Mouse (Mus musculus) adrenal gland, adult 2 months (tissue): ENCODE results near the gene Cep41. TPM values are rescaled to one million over a fixed set of nuclear protein-coding genes. Genes with fewer than 3 reads are reported as not detected.
A peak's percentile ranks its signal among the peaks of the same experiment; 100 is the strongest.

Source experiments
- DNase-seq: peaks from one replicate; pipeline ENCODE4 v3.0.0; 2021
- microRNA-seq, 2 experiments: library from miRNA; unstranded; fragments of <30 nt; microRNA quantifications; one replicate each; pipeline ENCODE4 v1.2.0; 2021
- polyA plus RNA-seq: library from polyadenylated mRNA; depleted of rRNA; stranded (reverse); fragments of >200 nt; gene quantifications from 2 replicates; pipeline ENCODE4 v1.2.3, GENCODE M21; 2012; rRNA removed
- total RNA-seq, 2 experiments: library from RNA; stranded (reverse); gene quantifications; 2 replicates each; pipeline ENCODE4 v1.2.3; 2021

Cep41 gene
- total and polyA plus RNA-seq, 3 experiments: 4.5 to 9.3 (median 5.9) TPM

DNA sequence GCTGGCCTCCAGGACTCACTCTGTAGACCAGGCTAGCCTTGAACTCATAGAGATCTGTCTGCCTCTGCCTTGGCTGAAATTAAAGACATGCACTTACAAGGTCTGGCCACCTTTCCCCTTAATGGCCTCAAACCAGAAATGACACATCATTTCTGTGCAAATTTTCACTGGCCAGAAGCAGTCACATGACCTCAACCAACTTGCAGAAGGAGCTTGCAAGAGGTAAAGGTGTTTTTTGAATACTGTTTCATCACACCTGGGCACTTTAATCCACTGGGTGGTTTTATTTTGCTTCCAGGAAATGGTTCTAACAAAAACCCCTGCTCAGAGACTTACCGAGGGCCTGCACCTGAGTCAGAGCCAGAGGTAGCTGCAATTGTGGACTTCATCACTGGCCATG is 63.6 kb downstream of the Cep41 start:
- no peak for DNase-seq

DNA sequence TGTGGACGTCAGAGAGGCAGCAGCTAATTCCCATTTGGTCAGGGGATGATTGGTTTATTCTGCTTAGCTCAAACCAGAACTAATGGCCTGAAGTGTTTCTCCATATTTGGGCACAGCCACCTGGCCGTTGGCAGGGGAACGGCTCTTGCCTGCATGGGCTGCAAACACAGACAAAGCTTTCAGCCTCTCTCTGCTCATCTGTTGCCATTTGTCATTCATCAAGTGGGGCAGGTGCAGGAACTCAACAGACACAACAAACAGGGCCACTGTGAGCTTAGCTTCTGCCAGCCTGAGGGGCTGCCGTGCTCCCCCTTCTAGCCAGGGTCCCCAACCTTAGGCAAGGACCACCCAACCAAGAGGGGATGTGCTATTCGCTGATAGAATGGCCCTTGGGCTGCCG is 65.4 kb downstream of the Cep41 start:
- DNase-seq: no peak

DNA sequence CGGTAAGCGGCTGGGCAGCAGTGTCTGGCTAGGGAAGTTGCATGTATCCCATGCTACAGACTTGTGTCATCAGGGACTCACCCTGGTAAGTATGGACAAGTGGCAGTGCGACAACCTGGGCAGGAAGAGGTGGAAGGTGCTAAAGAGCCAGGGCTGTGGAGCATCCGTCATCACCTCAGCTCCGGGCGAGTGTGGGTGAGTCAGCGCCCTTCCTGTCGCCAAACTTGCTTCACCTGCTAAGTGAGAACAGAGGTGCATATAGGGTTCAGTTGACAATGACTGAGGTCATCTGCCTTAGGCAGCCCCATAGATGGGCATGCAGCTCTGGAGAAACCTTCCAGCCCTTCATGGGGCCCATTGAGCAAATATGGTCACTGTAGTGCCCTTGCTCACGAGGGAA is 68.8 kb downstream of the Cep41 start:
- no peak for DNase-seq

DNA sequence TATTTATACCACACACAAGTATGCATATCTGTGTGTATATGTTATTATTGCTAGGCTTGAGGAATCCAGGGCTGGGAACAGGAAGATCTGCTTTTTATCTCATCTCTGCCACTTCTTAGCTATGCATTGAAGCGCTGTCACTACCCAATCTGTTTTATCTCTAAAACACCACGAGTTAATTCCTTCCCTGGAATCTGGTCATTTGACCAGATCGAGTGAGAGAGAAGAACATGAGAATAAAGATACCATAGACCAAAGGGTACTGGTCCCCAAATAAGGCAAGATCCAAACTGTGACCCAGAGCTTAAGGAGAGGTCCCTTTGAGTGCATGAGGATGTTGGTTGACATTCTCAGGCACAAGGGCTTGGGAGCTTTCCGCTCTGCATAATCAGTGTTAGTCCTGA is 71.6 kb downstream of the Cep41 start:
- DNase-seq: no peak

DNA sequence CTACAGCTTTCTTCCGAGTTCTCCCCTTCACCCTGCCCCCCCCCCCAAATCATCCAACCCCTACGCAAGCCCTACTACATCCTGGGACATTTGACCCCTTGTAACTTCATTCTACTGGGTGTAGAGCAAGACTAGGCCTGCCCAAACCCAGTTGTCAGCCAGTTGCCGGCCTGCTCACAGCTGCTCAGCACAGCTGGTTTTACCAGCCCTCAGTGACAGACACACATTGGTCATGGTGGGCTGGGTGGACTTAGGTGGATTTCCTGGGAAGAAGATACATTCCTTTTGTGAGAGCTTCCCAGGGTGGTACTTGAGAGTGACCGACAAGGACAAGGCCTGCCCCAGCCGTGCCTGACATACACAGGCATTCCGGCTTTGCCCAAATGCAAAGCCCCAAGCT is 72.6 kb downstream of the Cep41 start:
- DNase-seq: no peak

DNA sequence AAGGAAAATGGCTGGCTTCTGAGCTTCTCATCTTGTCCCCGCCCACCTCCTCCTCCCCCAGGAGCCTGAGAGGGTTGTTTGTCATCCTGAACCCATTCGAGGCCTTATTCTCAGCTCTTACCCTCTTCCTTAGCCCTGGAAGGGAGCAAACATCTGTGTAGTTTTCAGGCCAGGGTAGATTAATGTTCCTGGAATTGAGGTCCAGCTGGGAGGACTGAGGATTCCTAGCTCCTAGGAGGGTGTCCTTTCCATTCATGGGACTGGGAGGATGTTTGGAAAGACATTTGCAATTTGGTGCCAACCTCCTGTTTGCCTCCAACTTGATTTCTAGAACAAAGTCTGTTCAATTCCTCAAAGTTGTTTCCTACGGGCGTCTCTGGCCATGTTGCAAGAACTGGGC is 73.0 kb downstream of the Cep41 start:
- no peak for DNase-seq

DNA sequence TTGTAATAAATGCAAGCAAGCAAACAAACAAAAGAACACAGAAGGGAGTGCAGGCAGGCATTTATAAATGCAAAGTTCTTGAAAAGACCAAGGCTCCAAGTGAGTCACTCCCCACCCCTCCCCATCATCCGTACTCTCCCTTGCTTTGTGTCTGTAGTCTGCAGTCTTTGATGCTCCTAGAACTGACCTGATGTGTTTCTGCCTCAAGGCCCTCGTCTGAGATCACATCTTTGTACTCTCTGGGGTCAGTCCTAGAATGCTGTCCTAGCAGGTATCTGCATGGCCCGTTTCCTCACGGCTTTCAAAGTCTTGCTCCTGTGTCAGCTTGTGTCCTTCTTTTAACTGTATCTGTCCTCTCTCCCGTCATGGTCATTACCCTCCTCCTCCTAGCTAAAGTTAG is 73.9 kb downstream of the Cep41 start:
- peak; percentile 55 for DNase-seq

DNA sequence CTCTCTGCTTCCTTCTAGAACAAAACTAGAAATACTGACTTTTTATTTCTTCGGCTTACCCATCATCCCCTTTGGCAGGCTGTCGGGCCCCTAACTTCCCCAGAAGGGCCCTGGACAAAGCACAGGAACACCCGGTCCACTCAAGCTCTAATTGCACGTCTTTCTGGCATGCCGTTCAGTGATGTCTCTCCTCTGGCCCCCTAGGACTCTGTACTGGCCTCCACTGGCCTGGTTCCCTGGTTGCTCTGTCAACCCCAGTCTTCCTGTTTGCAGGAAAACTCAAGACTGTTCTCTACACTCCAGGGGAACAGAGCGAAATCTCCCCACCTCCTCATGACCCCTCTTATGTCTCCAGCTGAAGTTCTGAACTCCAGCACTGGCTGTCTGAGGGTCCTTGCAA is 74.8 kb downstream of the Cep41 start:
- no peak for DNase-seq

DNA sequence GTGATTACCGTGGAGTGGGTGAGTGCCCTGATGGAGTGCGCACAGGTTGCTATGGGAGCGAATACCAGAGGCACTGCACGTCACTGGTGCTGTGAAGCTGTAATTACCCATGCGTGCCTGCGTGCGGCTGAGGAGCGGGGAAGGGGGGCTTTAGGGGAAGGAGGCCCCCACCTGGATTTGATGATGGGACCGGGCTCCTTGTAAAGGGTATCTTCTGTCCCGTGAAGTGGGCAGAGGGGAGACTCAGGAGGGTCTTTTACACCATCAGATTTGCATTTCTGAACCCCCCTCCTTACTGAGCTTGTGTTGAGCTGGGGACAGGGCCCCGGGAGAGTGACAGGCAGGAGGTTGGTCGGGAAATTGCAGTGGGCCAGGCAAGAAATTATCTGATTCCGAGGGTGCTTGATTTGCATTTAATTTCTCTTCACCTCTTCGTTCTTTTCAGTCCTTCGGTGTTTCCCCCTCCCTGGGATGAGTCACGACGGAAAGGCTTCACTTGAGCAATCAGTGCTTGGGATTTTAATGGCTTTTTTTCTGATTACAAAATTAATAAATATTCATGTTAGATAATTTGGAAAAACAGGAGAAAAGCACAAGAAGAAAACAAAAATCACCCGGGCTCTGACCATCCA is 75.5 kb downstream of the Cep41 start:
- peak; percentile 24 for DNase-seq

DNA sequence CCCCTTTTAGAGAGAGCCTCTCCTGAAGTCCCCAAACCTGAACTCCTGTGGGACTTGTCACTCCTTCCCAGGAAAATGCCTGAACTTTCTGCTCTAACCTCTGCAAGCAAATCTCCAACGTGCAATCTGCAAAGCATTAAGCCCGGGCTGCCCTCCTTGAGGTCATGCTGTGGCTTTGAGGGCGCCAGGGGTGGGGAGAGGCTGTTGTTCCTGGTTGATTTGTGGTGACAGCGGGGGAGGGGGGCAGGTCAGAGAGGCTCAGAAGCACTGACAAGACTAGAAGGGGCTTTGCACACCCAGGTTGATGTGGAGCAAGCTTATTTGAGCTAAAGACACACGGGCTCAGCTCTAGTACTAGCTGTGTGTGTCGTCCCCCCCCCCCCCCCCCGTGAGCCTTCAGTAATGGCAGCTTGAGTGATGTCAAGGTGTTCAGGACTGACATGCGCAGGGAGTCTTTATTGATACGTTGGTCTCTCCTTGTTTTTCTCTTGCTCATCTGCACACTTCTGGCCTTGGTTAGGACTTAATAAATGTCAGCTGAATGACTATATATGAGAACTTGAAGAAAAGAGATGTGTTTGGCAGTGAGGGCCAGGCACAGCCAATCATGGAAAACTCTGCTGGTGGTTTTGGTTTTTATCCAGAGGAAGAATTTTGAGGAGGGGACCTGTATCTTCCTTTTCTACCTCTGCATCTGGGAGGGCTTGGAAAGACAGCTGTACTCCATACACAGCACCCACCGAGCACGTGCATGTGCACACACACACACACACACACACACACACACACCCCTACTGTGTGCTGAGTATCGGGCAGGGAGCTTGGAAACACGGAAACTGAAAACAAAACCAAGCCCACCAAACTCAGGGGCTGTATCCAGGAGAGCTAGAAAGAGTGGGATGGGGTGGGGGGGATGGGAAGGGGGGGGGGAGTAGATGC is 76.3 kb downstream of the Cep41 start:
- DNase-seq: peak; percentile 55

DNA sequence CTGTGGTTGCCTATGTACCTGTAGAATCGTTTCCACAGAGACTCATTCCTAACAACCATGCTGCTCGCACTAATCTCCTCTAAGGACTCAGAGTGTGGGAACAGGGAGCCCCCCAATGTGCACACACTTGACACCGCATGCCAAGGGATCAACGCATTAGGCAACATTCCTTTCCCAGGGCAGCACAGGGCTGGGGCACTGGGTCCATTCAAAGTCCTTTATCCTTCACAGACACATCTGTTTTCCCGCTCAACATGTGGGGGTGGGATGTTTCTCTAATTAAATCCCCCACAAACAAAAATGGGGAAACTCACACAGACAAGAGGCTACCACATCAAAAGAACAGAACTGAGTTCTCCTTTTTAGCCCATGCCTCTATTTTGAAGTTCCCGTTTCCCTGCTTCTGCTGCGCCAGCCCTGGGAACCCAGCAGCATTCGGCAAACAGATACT is 77.0 kb downstream of the Cep41 start:
- DNase-seq: no peak

DNA sequence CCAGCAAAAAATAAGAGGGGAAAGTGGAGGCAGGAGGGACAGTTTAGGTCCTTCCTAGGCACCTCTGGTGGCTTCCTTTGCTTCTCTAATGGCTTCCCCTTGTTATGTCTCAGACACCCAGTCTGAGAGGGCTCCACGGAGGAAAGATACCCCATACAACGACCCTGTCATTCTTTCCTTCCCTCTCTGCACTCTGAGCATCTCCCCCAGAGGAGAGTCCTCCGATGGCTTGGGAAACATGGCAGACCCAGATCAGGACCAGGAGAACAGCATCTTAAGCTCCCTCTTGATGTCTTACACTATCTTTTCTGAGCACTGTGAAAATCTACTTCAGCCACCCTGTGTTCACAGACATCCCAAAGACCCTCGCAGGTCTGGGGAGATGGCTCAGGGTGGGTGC is 77.8 kb downstream of the Cep41 start:
- no peak for DNase-seq

DNA sequence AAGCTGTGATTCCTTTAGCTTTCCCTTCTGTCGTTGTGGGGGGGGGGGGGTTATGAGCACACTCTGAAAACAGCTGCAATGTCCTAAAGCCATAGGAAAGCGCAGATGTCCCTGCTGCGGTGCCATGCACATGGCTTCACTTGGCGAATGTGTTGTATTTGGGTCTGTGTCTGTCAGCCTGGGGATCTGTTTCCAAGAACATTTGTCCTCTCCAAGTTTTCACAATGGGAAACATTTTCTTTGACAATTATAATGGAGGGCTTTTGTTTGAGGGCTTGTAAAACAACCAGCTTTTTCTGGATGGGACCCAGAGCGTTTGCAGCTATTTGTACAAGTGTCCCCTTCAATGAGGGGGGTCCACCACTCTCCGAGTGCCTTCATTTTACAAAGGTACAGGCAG is 79.3 kb downstream of the Cep41 start:
- no peak for DNase-seq

DNA sequence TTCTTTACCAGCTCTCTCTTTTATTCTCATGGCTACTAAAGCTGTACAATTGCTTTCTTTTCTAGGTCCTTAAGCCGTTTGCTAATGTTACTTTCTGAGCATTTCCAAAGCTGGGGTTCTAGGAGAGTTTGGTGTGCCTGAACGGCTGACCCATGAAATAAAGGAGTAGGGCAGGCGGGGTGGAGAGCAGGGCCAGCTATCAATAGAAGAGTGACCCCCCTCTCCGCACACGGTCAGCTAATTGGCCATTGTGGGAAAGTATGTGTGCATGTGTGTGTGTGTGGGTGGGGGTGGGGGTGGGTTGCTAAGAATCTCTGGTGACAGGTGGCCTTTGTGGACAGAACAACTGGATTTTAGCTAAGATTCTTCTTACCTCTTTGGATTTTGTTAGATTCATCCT is 82.3 kb downstream of the Cep41 start:
- no peak for DNase-seq

DNA sequence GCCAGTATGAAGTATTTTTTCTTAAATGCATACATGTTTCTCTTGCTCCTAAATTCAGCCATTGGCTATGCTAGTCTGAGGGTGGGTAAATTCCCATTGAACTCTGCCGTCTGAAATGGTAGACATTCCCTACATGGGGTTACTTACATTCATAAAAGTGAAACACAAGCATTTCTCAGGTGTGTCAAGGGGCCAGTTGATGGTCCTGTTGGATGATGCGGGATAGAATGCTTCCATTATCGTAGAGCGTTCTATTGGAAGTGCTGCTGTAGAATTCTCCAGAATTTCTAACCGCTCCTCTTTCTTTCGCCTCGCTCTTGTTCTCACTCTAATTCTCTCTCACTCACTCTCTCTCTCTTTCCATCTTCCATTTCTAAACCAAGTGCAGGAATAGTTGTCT is 82.8 kb downstream of the Cep41 start, which contains the start of gene Cpa5:
Cpa5 (plus strand) TSS at position 301 of the 400 bp plus-strand sequence.
- DNase-seq: no peak

DNA sequence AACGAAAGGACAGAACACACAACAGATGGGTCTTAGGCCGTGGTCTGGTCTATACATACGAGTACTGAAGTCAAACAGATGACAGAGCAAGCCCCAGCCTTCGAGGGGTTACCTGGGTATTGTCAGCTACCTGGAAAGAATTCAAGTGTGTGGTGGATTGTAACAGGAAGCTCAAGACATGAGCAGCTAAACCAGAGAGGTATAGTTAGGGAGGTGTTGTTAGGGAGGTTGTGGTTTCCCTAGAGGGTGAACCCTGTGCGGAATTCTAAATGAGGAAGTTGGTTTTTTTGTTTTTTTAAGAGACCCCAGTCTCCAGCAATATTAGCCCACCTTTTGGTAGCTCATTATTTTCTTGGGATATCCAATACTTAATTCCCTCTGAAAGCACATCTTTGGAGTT is 87.9 kb downstream of the Cep41 start:
- no peak for DNase-seq

DNA sequence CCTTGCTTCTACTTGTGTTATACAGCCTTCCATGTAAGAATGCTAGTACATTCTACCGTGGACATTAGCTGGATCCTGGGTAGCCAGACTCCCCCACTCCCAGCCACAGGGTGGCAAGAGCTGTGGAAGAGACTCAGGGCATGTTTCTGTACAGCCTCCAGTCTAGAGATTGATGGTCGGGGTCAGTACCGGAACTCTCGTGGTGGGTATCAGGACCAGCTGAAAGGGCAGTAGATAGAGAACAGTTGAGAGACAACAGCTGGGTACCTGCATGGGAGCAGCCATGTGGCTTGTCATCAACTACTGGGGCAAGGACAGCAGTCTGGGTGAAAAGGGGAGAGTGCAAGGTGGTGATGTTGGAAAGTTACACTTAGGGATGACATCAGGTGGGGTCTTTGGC is 88.4 kb downstream of the Cep41 start:
- DNase-seq: no peak

DNA sequence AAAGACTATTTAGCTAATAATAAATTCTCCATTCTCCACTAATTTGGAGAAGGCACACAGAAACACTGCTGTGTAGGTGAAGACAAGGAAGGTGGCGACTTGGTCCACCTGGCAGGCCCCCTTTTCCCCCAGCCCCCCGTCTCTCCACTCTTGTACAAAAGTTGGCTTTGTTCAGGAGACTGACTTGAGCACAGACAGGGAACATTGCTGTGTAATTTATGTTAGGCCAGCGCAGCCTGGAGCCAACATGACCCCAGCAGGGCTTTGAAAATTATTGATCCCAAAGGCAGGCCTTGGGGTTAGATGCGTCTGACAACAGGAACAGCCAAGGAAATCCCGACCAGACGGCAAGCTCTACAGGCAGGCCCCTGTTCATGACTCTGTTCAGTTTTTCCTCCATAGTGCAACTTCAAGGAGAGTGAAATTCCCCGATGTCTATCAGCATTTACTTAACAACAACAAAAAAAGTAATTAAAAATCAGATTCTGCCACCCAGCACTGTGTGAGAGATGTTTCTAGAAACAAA is 89.1 kb downstream of the Cep41 start:
- no peak for DNase-seq

Small RNA genes lying within 50 kb of the gene (microRNA-seq; reads per million reads assigned to microRNA genes)
- 2,733 to 4,083 reads per million in 2 experiments for gene Mir335

Other genes with a start within 250 kb of the Cep41 start
- 10 to 100 TPM; 24.2 to 28.0 TPM for gene Tmem209, start 184.0 kb downstream of the Cep41 start, total RNA-seq
- gene Tmem209, start 184.0 kb downstream of the Cep41 start, polyA plus RNA-seq: 32.8 and 43.3 TPM in 2 replicates
- under 1 TPM in 1 of 2 experiments, not detected in 1; 0.28 TPM for gene Ssmem1, start 183.9 kb downstream of the Cep41 start, total RNA-seq
- gene Ssmem1, start 183.9 kb downstream of the Cep41 start, polyA plus RNA-seq: not detected in 2 replicates
- gene Cpa2, start 152.2 kb downstream of the Cep41 start, total RNA-seq: under 1 TPM; 0.69 to 0.98 TPM
- gene Cpa2, start 152.2 kb downstream of the Cep41 start, polyA plus RNA-seq: 0.10 TPM in 1 of 2 replicates, not detected in the other
- gene Cpa4, start 125.4 kb downstream of the Cep41 start, total RNA-seq: 1 to 10 TPM; 1.6 to 2.1 TPM
- 0.94 and 1.1 TPM in 2 replicates for gene Cpa4, start 125.4 kb downstream of the Cep41 start, polyA plus RNA-seq
- gene Cpa5, start 82.7 kb downstream of the Cep41 start, total RNA-seq: not detected
- not detected in 2 replicates for gene Cpa5, start 82.7 kb downstream of the Cep41 start, polyA plus RNA-seq
- gene Cpa1, start 54.5 kb downstream of the Cep41 start, total RNA-seq: not detected
- gene Cpa1, start 54.5 kb downstream of the Cep41 start, polyA plus RNA-seq: not detected in 2 replicates
- gene Mest, start 29.8 kb upstream of the Cep41 start, total RNA-seq: 10 to 100 TPM; 32.3 to 58.6 TPM
- 209 and 411 TPM in 2 replicates for gene Mest, start 29.8 kb upstream of the Cep41 start, polyA plus RNA-seq
- 10 to 100 TPM; 62.3 to 67.5 TPM for gene Copg2, start 203.0 kb upstream of the Cep41 start, total RNA-seq
- gene Copg2, start 203.0 kb upstream of the Cep41 start, polyA plus RNA-seq: 3.6 and 5.0 TPM in 2 replicates
- not detected for gene Tsga13, start 221.8 kb upstream of the Cep41 start, total RNA-seq
- gene Tsga13, start 221.8 kb upstream of the Cep41 start, polyA plus RNA-seq: not detected in 2 replicates